Mouse (Mus musculus) naive thymus-derived CD4-positive, alpha-beta T cell, adult 2 months (primary cell): ENCODE results near the gene Tmprss6.

ENCODE experiments used
- DNase-seq: peaks from one replicate; pipeline ENCODE4 v3.0.0-alpha.2; 2011; ENCODE audit warnings: low read depth

Tmprss6 gene

DNA sequence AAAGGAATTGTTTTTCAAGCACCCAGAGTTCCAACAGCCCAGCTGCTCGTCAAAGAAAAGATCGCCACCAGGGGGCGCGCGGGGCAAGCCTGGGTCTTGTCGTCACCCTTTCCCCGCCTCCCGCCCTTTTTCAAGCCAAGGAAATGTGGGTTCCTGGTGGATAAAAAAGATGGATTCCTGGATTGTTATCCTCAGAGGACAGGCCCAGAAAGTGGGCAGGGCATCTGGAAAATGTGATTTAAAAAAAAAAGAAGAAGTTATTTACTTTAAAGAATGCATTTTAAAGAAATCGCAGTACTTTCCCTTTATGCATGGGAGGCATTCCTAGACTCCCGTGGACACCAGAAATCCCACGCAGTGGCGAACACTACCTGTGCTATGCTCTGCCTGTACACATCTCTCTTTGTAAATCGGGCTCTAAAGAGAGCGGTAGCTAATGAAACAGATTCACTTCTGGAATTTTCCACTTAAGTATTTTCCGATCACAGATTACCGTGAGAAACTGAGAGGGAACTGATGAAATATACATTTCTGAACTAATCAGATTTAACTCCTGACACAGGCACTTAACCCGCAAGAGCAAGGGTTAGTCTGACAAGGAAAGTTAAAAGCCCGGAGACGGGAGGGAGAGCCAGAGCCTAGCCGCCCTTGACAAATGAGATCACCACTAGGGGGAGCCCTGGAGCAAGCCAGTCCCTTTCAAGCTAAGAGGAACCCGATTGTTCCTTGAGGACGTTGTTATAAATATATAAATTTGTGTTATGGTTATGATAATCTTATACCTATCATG lies 20.5 kb downstream of the Tmprss6 start:
- DNase-seq = peak; percentile 93

DNA sequence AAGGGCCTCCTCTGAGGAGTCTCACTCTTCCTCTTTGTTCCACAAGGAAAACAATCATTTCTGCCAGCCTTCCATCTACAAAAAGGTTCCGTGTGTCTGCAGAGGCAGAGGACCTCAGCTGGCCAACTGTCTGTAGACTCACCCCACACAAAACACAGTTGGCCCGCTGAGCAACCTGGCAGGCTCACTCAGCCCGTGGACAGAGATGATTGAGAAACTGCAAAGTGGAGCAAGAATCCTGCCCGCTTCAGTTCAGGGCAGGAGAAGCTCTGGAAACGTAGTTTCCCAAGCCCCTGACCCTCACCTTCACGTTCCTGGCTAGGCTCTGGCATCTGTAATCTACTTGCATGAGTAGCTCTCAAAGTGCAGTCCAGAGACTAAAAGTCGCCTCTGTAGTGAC lies 21.3 kb downstream of the Tmprss6 start:
- DNase-seq = no peak

DNA sequence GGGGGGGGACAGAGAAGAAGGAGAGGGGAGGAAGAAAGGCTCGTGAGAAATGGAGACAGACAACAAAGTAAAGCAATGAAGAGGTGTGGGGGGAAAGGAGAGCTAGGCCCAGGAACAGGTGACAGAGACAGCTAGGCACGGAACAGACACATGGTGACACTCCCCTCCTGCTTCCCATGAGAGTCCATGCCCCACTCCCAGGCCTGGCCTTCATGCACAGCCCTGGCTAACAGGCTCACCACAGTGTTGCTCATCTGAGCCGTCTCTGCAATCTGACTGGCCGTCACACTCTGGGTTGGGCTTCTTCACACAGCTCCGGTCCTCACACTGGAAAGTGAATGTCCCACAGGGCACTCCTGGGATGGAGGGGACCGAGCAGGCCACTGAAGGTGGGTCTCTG lies 24.6 kb downstream of the Tmprss6 start:
- no peak for DNase-seq

DNA sequence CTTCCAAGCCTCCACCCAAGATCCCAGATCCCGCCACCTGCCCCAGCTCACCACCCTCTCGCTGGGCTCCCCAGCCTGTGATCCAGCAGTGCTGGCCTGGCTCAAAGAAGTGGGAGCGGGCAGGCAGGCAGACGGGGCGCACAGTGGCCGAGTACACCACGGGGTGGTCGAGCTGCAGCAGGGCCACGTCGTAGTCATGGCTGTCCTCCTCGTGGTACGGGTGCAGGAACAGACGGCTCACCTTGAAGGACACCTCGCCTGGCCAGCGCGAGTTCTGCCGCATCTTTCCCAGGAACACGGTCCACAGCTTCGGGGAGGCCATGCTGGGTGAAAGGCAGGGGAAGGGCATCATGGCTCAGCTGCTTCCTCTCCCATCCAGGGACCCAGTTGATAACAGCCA lies 26.2 kb downstream of the Tmprss6 start:
- no peak for DNase-seq

DNA sequence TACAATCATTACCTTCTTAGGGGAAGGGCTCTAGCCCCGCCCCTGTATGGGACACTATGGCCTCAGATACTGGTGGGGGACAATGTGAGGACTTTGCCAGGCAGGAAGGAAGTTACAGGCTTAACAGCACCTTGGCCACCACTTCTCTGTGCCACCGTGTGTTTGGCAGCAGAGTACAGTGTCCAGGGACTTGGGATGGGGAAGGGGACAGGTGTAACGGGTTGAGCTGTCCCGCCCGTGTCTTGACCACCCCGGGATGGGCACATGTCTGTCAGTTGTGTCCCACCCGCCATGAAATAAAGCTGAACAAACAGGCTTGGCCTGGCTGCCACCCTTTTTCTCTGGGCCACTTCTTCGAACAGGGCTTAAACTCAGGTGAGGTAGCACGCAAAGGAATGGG lies 29.5 kb downstream of the Tmprss6 start:
- DNase-seq = no peak

DNA sequence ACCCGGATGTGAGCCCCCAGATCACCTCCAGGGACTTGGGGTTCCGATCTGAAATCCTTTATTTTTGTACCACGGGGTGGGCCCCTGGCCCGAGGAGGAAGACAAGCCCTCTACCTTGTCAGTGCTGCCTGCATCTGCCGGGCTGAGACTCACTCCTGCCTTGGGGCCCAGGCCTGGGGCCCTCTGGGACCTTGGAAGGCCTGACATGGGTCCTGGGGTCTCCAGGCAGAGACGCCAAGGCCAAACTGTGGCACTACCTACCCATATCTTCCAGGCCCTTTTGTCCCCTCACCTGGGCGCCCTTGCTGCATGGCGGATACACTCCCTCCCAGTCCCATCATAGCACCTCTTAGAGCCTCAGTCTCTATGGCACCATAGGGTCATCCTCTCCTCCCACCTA lies 29.9 kb downstream of the Tmprss6 start:
- DNase-seq = no peak

DNA sequence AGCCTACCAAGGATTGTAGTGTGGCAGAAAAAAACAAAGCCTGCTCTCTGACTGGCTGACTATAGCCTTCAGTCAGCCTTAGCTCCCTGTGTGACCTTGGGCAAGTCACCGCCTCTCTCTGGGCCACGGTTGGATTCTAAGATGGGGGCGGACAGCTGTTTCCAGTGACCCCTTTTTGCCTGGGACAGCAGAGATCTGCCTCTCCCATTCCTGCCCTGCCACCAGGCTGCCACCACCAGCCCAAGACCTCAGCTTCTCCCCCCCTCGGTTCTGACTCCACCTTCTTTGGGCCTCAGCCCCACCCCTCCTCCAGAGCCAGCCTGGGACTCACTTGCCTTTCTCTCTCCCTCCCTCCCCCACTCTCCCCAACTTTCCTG lies 30.4 kb downstream of the Tmprss6 start:
- DNase-seq = no peak

DNA sequence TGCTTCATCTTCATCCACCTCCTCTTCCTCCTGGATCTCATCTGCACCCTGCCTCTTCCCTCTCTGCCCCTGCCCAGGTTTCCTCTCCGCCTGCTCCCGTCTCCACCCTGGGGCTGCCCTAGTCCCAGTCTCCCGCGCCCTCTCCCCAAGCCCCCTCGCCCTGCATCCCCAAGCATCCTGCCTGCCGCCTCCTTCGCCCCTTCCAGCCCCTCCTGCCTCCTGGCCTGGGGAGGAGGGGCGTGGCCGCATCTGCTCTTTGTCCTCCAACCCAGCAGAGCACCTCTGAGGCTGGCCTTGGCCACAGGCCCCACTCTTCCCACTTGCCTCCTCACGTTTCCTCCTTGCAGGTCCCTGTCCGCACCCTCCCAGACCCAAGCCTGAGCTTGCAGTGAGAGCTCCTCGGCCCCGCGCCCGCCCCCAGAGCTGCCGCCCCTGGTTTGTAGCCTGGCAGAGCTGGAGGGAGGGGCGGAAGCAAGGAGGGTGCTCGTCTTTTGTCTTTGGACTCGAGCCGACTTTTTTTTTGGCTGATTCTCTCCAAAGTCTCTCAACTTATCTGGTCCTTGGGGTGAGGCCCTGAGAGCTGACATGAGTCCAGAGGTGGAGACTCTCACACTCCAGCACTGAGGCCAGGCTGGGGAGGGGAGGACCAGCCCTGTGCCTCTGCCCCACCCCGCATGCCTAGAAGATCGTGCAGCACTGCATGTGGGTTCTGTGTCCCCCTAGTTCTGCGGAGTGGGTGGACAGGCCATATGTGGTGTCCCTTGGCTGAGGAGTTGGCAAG lies 31.0 kb downstream of the Tmprss6 start:
- DNase-seq = no peak

DNA sequence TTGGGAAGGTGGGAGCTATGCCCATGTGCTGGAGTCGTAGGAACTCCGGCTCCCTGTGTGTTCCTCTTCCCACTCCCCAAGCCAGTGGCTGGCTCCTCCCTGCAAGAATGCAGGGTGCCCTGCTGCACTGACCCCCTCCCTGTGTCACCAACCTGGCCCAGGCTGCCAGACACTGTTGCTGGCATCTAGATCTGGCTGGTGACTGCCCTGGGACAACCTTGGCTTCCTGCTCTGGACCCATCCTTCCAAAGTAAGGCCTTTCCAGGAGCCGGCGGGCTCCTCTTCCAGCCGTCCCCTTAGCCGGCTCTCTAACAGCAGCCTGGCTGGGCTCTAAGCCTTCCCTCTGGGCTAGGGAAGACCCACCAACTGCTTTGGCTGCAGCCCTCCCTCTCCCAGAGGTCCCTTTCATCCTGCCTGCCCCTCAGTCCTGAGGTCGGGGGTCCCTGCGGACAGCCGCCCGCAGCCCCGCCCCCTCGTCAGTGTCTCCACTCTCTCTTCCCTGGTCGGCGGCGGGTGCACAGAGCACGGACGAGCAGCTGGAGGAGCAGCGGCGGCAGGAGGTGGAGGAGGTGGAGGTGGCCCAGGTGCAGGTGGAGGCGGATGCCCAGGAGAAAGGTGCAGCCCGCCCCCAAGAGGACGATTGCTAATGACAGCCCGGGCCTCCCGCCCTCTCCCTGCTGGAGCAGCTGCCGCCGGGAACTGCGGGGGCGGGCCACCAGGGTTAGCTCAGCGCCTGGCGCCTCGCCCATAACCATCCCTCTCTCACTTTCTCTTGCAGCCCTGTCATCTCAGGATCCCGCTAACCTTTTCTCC lies 31.8 kb downstream of the Tmprss6 start:
- DNase-seq = no peak

DNA sequence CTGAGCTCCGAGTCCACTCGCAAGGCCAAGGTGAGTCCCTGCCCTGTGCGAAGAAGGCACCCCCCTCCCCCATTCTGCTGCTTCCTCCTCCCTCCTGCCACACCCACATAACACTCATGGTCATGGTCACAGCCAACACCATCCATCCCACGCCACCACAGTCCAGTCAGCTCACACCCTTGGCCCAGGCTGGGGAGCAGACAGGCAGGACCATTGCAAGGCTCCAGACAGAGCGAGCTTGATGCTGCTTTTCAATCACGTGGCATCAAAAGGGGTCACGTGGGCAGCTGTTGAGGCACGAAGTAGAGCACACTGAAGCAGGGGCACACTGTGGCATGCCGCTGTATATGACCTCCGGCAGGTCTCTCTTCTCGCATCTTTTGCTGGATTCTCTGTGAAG lies 32.8 kb downstream of the Tmprss6 start:
- DNase-seq = no peak

DNA sequence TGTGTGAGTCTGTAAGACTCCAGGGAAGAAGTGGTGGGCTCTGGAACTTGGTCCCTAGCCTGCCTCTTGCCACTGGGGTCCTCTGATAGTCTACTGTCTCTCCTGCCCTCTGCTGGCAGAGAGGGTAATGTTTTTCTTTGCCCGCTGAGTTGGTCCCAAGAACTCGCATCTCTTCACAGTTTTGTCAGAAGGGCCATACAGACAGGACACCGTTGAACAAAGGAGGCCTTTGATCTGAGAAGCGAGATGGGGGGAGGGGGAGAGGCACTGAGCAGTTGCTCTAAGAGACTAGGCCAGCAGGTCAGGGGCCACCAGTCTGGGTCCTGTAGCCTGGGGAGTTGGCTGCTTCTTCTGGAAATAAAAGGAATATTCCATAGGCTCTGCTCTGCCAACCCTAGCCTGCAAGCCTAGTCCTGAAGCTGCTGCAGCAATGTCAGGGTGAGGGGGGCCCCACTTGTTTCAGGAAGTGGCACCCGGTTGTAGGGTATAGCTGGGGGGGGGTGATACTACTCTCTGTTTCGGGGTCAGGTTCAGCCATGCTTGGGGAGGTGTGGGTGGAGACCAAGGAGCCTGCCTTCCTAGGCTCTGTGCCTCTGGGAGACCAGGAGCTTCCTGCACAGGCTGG lies 33.4 kb downstream of the Tmprss6 start:
- peak; percentile 40 for DNase-seq

DNA sequence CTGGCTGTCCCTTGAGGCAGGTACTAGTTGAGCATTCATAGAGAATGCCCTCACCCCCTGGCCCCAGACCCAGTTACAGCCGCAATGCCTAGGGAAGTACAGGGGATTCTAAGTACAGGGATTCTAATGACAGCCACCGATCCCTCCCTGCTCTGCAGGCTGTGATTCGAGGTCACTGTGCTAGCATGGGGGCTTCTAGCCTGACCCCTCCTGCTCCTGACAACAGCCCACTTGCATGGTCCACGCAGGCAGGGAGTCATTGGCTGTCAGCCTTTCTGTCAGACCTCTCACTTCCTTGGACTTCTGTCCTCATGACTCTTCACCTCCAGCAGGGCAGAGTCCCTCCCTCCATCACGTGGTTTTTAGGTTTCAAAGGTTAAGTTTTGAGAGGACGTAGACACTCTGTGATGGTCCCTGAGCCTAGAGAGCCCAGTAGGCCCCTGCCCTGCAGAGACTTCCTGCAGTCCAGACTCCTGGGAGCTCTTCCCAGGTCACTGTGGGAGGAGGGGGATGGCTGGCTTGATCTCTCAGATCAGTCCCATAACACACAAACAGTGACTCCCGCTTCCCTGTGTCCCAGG lies 36.8 kb downstream of the Tmprss6 start:
- no peak for DNase-seq

DNA sequence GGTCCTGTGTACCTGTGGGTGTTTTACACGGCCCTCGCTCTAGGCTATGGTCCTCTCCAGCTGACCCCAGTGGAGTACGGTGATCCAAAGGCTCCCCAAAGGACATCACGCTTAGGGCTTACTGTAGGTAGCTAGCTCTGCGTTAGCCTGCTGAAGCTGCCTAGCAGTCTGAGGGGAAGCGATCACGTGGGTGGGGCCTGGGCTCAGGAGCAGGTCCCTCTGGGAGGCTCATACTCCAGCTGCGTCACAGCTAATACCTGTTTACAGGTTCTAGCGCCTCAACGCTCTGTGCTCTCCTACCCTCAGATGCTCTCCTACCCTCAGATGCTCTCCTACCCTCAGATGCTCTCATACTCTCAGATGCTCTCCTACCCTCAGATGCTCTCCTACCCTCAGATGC lies 37.6 kb downstream of the Tmprss6 start:
- no peak for DNase-seq

DNA sequence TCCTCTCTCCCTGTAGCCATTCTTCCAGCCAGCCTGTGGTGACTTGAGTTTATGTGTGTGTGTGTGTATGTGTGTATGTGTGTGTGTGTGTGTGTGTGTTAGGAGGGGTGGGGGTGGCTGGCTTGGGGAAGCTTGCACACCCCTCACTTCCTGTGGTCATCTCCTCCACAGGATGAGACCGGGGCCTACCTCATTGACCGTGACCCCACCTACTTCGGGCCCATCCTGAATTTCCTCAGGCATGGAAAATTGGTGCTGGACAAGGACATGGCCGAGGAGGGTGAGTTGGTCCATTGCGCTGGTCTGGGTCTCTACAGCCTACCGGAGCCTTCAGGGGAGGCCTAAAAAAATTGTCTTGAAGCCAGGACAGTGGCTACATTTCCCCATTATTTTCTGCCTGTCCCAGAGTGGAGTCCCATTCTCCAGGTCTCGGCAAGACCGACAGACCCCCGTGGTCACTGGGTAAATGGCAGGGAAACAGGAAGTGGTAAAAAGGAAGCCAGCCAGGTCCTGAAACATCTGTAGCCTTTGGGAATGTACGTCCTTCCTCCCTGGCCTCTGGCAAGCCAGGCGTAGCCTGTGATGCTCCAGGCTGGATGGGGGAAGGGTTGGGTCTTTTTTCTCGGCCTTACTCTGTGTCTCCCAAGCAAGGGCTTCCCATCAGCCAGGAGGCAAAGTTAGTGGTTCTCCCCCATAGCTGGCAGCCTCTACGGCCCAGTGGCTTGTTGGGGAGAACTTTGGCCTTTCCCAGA lies 38.4 kb downstream of the Tmprss6 start:
- no peak for DNase-seq

DNA sequence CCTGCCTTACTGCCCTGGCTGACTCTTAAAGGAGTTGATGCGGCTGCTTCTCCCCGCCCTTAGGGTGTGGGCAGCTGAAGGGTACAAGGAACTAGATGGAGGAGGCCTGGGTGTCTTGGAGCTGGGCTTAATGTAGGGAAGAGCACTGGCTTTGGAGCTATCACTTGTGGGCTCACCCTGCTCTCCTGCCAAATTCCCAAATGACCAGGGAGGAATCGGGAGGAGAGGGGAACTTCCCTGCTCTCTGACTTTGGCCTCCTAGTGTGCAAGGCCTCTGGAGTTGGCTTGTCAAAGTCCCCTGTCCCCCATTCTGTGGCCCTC lies 39.3 kb downstream of the Tmprss6 start:
- DNase-seq = no peak

DNA sequence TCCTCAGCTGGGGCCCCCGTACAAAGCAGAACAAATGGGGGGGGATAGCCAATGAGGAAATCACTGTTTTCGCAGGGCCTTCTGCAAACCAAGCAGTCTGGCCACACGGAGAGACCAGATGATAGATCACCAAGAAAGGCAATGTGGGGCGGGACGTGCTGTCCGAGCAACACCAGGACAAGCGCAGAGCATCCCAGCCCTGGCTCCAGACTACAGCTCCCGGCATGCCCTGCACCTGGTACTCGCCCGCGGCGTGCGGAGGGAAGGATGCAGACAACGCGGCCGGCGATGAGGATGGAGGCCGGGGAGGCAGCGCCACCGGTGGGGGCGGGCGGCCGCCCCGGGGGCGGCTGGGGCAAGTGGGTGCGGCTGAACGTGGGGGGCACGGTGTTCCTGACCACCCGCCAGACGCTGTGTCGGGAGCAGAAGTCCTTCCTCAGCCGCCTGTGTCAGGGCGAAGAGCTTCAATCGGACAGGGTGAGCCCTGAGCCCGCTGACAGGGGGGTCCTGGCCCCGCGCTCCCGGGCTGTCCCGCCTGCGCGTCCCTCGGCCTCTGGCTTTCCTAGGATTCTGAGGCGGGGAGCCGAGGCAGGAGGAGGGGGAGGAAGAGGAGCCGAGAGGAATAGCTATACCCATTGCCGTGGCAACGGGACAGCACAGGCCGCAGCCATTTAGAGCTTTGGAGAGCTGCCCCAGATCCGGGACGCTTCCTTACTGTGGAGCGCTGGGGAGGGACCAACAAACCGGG lies 39.9 kb downstream of the Tmprss6 start, which contains the start of gene Kctd17:
TSS of gene Kctd17 (plus strand) at position 174 of the 748 bp plus-strand sequence.
- DNase-seq = no peak

DNA sequence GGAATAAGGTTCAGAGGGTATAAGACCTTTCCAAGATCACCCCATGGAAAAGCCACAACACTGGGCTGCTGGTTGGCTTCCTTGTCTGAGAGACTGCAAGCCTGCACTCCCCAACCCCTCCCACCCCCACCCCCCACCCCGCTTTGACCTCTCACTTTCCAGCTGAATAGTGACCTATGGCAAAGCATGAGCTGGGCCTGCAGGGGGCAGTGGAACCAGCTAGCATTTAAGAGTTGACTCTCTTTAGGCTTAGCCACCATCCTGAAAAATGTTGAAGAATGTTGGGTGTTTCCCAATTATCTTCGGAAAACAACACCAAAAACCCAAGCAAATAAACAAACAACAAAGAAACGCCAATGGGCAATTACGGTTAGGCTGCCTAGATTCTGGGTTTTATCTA lies 43.2 kb downstream of the Tmprss6 start:
- no peak for DNase-seq

DNA sequence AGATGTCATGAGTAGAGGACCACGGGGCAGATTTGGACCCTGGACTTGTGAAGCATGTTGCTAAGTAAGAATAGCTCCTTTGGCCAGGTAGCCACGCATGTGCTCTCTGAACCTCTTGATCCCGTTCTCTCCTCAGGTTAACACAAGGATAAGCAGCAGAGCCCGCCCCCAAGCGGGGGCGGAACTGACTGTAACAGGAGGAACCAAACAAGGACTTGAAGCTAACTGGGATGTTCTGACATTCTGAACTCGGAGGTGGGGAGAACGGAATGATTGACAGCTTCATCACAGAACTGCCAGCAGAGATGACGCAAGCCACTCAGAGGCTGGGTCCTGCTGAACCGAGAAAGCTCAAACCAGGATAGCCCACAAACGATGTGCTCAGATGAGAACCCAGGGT lies 43.9 kb downstream of the Tmprss6 start:
- no peak for DNase-seq

DNA sequence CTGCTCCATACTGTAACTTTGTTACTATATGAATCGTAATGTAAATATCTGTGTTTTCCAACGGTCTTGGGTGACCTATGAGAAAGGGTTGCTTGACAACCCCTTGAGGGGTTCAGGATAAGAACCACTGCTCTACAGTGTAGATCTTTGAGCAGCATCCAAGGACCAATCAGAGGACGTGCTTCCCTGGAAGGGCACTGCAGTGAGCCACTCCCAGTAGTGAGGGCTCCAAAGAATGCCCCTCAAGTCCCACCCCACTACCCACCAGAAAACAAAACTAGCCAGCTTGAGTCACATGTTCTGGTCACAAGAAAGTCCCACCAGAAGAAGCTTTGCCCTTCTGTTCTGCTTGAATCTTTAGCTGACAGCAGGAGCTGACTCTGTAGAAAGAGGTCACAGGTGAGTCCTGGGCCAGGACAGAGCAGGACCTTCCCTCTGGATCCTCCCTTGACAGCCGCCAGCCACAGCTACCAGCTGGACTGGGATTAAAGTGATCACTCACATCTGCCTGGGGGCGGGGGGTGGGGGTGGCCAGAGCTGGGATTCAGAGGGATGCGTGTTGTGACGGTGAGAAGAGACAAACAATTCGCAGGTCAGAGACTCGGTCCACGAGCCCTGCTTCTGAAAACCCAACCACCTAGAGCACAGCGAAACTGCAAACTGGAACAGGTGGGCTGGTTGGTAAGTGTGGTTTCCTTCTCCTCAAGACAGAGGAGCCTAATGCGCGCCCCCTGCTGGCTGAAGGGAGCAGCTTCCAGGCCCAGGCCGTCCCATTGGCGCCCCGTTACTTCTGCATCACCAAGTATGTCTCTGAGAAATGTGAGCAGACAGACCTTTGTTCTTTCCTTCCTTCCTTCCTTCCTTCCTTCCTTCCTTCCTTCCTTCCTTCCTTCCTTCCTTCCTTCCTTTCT lies 46.1 kb downstream of the Tmprss6 start:
- peak; percentile 92 for DNase-seq
